Mouse (Mus musculus): ENCODE results near the gene Rasl10a.

Rasl10a gene

GRCm38 (mm10) chr11:5057856-5058641, at the start of gene Rasl10a:
TSS of gene Rasl10a (plus strand) at chr11:5058128.
- DNase-seq, result peak; percentile 78 to 79

- no peak for DNase-seq
These were observed 49.1 kb upstream of the Rasl10a start for GRCm38 (mm10) chr11:5008867-5009266.

- DNase-seq, result no peak
These were observed 48.4 kb upstream of the Rasl10a start for GRCm38 (mm10) chr11:5009354-5010074.

- no peak for DNase-seq
These were observed 47.7 kb upstream of the Rasl10a start for GRCm38 (mm10) chr11:5010205-5010604.

GRCm38 (mm10) chr11:5011480-5011879, 46.4 kb upstream of the Rasl10a start:
- no peak for DNase-seq

- DNase-seq, result no peak
These were observed 45.7 kb upstream of the Rasl10a start for GRCm38 (mm10) chr11:5012213-5012715.

GRCm38 (mm10) chr11:5015720-5016119, 42.2 kb upstream of the Rasl10a start:
- peak; percentile 48 to 61 for DNase-seq

GRCm38 (mm10) chr11:5016286-5016685, 41.6 kb upstream of the Rasl10a start:
- no peak for DNase-seq

- no peak for DNase-seq
These were observed 40.4 kb upstream of the Rasl10a start for GRCm38 (mm10) chr11:5017506-5017905.

- no peak for DNase-seq
These were observed 32.8 kb upstream of the Rasl10a start for GRCm38 (mm10) chr11:5025108-5025507.

- DNase-seq, result no peak
These were observed 29.7 kb upstream of the Rasl10a start for GRCm38 (mm10) chr11:5028228-5028627.

- no peak for DNase-seq
These were observed 25.2 kb upstream of the Rasl10a start for GRCm38 (mm10) chr11:5032706-5033105.

- no peak for DNase-seq
These were observed 24.8 kb upstream of the Rasl10a start for GRCm38 (mm10) chr11:5033136-5033535.

- no peak for DNase-seq
These were observed 22.5 kb upstream of the Rasl10a start for GRCm38 (mm10) chr11:5035421-5035820.

- no peak for DNase-seq
These were observed 20.6 kb upstream of the Rasl10a start for GRCm38 (mm10) chr11:5037146-5037854.

GRCm38 (mm10) chr11:5040585-5040984, 17.3 kb upstream of the Rasl10a start:
- DNase-seq, result no peak

GRCm38 (mm10) chr11:5041144-5041780, 16.7 kb upstream of the Rasl10a start:
- DNase-seq, result no peak

GRCm38 (mm10) chr11:5042645-5043381, 15.1 kb upstream of the Rasl10a start:
- no peak for DNase-seq

GRCm38 (mm10) chr11:5046321-5046926, 11.5 kb upstream of the Rasl10a start:
- no peak for DNase-seq

- no peak for DNase-seq
These were observed 6.3 kb upstream of the Rasl10a start for GRCm38 (mm10) chr11:5051629-5052028.

- DNase-seq, result no peak
These were observed 5.6 kb upstream of the Rasl10a start for GRCm38 (mm10) chr11:5052200-5052854.

All from B cell, adult 2 months (primary cell).